Mouse (Mus musculus): ENCODE results near the gene Mfsd4a. TPM values are rescaled to one million over a fixed set of nuclear protein-coding genes. Genes with fewer than 3 reads are reported as not detected.

Mfsd4a gene
- total RNA-seq, 2 experiments from 2014 or later, result 1.3 to 1.4 TPM

- no peak for DNase-seq
Measured at GRCm38 (mm10) chr1:132065475-132066172, 2.2 kb downstream of the Mfsd4a start.

GRCm38 (mm10) chr1:132065001-132065400, 2.9 kb downstream of the Mfsd4a start:
- DNase-seq, result no peak

GRCm38 (mm10) chr1:132063096-132063495, 4.8 kb downstream of the Mfsd4a start:
- no peak for DNase-seq

GRCm38 (mm10) chr1:132061750-132062541, 5.9 kb downstream of the Mfsd4a start:
- no peak for DNase-seq

- no peak for DNase-seq
Measured at GRCm38 (mm10) chr1:132060036-132060769, 7.7 kb downstream of the Mfsd4a start.

- DNase-seq, result no peak
Measured at GRCm38 (mm10) chr1:132058558-132058957, 9.3 kb downstream of the Mfsd4a start.

GRCm38 (mm10) chr1:132055054-132055664, 12.7 kb downstream of the Mfsd4a start:
- DNase-seq, result no peak

- DNase-seq, result no peak
Measured at GRCm38 (mm10) chr1:132054387-132054786, 13.5 kb downstream of the Mfsd4a start.

- no peak for DNase-seq
Measured at GRCm38 (mm10) chr1:132051746-132052145, 16.1 kb downstream of the Mfsd4a start.

GRCm38 (mm10) chr1:132046143-132046735, 21.6 kb downstream of the Mfsd4a start:
- peak; percentile 82 for DNase-seq

GRCm38 (mm10) chr1:132043759-132044158, 24.1 kb downstream of the Mfsd4a start:
- DNase-seq, result no peak

GRCm38 (mm10) chr1:132040201-132040621, 27.7 kb downstream of the Mfsd4a start:
- peak; percentile 31 for DNase-seq

- no peak for DNase-seq
Measured at GRCm38 (mm10) chr1:132038753-132039152, 29.1 kb downstream of the Mfsd4a start.

- DNase-seq, result no peak
Measured at GRCm38 (mm10) chr1:132037746-132038145, 30.1 kb downstream of the Mfsd4a start.

- no peak for DNase-seq
Measured at GRCm38 (mm10) chr1:132032172-132032571, 35.7 kb downstream of the Mfsd4a start.

GRCm38 (mm10) chr1:132030574-132030973, 37.3 kb downstream of the Mfsd4a start:
- no peak for DNase-seq

GRCm38 (mm10) chr1:132028413-132028812, 39.4 kb downstream of the Mfsd4a start:
- no peak for DNase-seq

GRCm38 (mm10) chr1:132027978-132028377, 39.9 kb downstream of the Mfsd4a start:
- no peak for DNase-seq

- no peak for DNase-seq
Measured at GRCm38 (mm10) chr1:132026925-132027646, 40.8 kb downstream of the Mfsd4a start.

GRCm38 (mm10) chr1:132022107-132022506, 45.8 kb downstream of the Mfsd4a start:
- no peak for DNase-seq

GRCm38 (mm10) chr1:132019876-132020275, 48.0 kb downstream of the Mfsd4a start:
- no peak for DNase-seq
